Mouse (Mus musculus): ENCODE results near the gene Mical3.

Gene Mical3

GRCm38 (mm10) chr6:120976991-120977390 is 153.8 kb downstream of the Mical3 start:
- in situ Hi-C loops (cut with MboI, MseI) = loop anchor here in 1 of 2 experiments (10.0 kb wide), 1 partner anchor 398 kb away; no protein-coding TSS in a partner anchor

DNA sequence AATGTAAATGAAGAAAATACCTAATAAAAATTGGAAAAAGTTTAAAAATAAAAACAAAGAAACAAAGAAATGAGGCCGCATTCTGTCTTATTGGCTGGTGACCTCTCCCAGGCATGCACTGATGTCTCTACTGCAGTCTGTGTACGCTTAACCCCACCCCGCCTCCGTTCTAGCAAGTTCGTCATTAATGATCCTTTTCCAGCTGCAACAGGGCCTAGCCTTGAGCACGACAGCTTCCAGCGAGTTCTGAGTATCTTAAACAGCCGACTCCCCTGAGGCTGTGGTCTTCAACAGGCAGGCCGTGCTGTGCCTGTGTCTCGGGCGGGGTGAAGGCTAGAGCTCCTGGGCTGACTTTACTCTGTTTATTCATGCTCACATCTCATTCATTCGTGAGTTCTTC is 154.7 kb downstream of the Mical3 start:
- in situ Hi-C loops (cut with MboI, MseI) = loop anchor here in 1 of 2 experiments (10.0 kb wide), 1 partner anchor 399 kb away; no protein-coding TSS in a partner anchor

DNA sequence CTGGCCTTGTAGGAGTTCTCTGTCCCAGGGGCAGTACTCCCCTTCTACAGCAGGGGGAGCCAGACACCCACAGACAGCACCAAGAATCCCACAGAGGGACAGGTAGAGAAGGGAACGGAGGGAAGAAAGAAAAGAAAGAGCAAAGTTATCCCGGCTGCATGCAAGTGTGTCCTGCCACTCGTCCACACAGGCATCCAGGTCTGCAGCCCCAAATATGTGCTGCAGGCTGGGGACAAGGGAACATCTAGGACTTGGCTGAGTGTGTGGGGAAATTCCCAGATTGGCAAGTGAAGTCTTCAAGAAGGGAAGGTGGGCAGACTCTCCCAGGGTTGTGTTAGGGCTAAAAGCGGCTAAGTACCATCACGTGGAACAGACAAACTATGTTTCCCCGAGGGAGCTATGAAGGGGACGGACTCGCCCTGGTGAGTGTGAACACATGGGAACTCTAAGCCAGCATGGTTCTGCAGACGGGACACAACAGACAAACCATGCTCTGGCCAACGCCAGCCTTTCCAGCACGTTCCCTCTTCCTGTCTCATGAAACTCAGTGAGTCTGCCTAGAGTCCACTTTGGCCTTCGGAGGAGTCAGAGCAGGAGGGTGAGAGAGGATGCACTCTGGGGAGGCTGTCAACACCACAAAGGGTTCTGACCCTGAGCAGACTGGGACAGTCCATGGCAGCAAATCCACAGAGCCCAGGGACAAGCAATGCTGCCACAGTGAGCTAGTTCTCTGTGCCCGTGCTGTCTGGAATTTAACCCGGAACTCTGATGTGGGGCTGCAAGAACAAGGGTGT is 158.8 kb downstream of the Mical3 start:
- in situ Hi-C loops (cut with MboI, MseI) = loop anchor here (5.0 to 25.0 kb wide), 5 partner anchors 150 to 815 kb away; no protein-coding TSS in a partner anchor

GRCm38 (mm10) chr6:120970939-120971796 is 159.6 kb downstream of the Mical3 start:
- in situ Hi-C loops (cut with MboI, MseI) = loop anchor here (5.0 to 25.0 kb wide), 5 partner anchors 151 to 816 kb away; no protein-coding TSS in a partner anchor

- in situ Hi-C loops (cut with MboI, MseI) = loop anchor here (25.0 kb wide), 2 partner anchors 571 to 821 kb away; no protein-coding TSS in a partner anchor
These were observed 165.0 kb downstream of the Mical3 start for GRCm38 (mm10) chr6:120965814-120966213.

DNA sequence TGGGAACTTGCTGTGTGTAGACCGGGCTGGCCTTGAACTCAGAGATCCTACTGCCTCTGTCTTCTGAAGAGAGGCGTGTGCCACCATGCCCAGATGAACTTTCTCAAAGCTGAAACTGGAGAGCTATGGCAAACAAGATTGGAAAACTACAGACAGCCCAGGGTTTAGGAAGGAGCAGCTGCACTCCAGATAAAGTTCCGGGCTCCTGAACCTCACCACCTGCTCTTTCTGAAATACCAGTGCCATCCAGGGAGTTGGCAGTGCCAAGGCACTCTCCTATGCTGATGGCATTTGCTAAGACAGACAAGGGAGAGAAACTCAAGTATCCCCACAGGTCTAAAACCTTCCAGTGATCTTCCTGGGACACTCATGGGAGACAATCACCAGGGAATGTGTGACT is 166.6 kb downstream of the Mical3 start:
- in situ Hi-C loops (cut with MboI, MseI) = loop anchor here (25.0 kb wide), 2 partner anchors 573 to 823 kb away; no protein-coding TSS in a partner anchor

DNA sequence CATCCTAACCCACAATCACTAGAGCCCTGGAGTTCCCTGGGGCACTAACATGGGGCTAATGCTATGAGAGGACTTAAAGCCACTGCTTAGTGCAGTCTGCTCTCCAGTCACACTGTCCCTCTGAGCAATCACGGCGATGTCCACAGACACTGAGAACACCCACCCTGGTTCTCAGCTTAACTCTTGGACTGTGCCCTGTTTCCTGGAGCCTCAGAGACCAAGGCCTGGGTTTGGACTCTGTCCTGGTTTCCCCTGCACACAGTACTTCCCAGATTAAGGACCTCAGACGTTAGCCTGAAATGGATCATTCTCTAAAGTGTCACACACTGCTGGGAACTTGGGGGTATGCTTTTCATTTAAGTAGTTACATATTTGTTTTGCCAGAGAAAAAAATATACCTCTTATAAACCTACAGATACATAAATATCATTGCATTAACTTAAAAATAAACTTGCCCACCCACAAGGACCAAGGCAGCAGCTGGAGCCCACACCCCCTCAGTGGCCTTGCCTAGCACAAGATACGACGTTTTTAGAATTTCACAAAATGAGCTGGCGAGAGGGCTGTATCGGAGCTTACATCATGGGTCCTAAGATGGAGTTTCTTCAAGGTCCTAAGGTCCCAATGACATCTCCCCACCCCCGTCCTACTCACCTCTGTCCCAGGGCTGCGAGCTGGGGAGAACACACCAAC is 170.3 kb downstream of the Mical3 start:
- in situ Hi-C loops (cut with MboI, MseI) = loop anchor here (25.0 kb wide), 2 partner anchors 577 to 827 kb away; no protein-coding TSS in a partner anchor

GRCm38 (mm10) chr6:120957331-120957730 is 173.5 kb downstream of the Mical3 start:
- in situ Hi-C loops (cut with MboI, MseI) = loop anchor here (5.0 to 25.0 kb wide), 3 partner anchors 220 to 830 kb away; no protein-coding TSS in a partner anchor

DNA sequence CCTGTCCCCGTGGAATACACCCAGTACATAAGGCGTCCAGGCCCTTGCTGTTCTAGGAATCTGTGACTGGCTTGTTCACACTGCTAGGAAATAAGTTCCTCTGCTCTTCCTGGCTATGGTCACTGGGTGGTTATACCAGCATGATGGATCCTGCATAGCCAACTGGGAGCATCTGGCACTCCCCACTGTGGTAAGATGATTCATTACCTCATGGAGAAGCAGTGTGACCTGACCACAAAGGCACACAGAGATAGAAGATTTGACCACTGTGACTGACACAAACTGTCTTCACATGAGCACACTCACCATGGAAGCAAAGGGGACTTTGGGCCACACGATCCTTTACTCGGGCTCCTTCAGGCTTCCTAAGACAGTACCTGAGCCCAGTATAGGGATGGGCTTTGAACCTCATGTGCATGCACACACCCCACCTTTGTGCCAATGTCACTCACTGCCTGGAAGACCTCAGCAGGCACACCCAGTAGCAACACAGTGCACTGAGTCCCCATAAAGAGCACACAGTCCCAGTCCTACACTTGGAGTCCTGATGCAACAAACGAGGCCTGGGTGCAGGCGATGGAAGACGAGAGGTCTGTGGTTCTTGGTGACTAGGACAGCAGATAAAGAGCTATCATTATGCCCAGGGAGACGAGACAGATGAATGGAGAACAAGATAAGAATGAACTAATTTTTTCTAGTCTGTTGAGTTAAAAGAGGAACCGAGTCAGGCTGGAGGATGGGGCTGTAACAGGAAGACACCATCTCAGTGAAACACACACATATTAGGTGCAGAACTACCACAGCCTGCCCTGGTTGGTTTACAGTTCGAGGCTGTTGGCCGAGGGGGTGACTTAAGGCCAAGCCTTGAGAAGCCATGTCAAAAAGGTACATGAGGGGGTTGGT is 174.3 kb downstream of the Mical3 start:
- in situ Hi-C loops (cut with MboI, MseI) = loop anchor here (5.0 to 25.0 kb wide), 3 partner anchors 221 to 831 kb away; no protein-coding TSS in a partner anchor

- in situ Hi-C loops (cut with MboI, MseI) = loop anchor here (5.0 to 25.0 kb wide), 3 partner anchors 222 to 832 kb away; no protein-coding TSS in a partner anchor
These were observed 175.6 kb downstream of the Mical3 start for GRCm38 (mm10) chr6:120955215-120955614.

- in situ Hi-C loops (cut with MboI, MseI) = loop anchor here (25.0 kb wide), 2 partner anchors 583 to 833 kb away; no protein-coding TSS in a partner anchor
These were observed 176.6 kb downstream of the Mical3 start for GRCm38 (mm10) chr6:120954241-120954640.

DNA sequence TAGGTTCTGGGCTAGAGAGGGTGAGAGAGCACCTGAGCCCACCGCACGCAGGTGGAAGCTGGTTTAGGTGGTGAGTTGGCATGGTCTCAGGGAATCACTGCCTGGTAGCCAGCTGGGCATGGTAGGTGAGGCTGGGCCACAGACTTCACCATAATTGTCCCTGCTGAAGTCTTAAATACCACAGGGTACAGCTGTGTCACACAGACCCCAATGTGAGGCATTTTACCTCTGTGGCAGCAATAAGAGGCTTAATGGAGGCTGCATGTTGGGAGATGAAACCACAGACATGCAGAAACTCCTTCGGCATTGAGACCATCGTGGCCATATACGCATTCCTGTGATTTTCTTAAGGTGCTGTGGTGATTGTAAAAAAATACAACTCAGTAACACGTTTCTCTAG is 178.3 kb downstream of the Mical3 start:
- in situ Hi-C loops (cut with MboI, MseI) = loop anchor here (25.0 kb wide), 2 partner anchors 585 to 835 kb away; no protein-coding TSS in a partner anchor

GRCm38 (mm10) chr6:120951311-120951710 is 179.5 kb downstream of the Mical3 start:
- in situ Hi-C loops (cut with MboI, MseI) = loop anchor here (25.0 kb wide), 2 partner anchors 586 to 836 kb away; no protein-coding TSS in a partner anchor

- in situ Hi-C loops (cut with MboI, MseI) = loop anchor here in 1 of 2 experiments (10.0 kb wide), 1 partner anchor 1981 kb away; no protein-coding TSS in a partner anchor
These were observed 185.3 kb downstream of the Mical3 start for GRCm38 (mm10) chr6:120945510-120945909.

DNA sequence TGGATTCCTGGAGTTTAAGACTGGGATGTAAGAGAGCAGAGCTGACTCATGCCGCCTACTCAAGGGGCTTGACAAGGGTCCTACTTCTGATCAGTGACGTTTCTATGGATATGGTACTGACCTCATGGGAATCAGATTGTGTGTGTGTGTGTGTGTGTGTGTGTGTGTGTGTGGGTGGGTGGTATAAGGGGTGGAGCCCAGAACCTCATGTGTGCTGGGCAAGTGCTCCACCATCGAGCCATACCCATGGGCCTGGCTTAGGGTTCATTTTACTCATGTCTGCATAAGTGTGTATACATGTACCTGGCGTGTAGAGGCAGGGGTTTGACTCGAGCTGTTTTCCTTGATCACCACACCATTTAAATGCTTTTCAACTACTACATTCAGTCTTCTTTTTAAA is 186.8 kb downstream of the Mical3 start:
- in situ Hi-C loops (cut with MboI, MseI) = loop anchor here in 1 of 2 experiments (10.0 kb wide), 1 partner anchor 1979 kb away; no protein-coding TSS in a partner anchor

GRCm38 (mm10) chr6:120943551-120943950 is 187.2 kb downstream of the Mical3 start:
- in situ Hi-C loops (cut with MboI, MseI) = loop anchor here in 1 of 2 experiments (10.0 kb wide), 1 partner anchor 1979 kb away; no protein-coding TSS in a partner anchor

DNA sequence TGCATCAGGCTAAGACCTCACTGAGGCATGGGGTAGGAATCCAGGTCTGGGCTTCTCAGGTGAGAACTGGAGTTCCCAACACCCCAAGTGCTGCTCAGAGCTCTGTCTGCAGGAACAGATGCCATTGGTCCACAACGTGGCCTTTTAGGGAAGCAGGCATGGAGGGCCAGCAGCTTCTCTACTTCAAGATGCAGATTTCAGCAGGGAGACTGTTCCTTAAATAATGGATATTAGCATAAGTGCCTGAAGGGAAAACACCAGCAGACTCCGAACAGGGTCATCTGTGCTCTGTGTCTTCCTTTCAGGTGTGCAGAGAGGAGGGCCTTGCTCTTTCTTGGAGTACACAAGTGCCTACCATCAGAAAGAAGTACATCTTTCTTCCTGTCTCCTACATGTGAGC is 187.7 kb downstream of the Mical3 start:
- in situ Hi-C loops (cut with MboI, MseI) = loop anchor here in 1 of 2 experiments (10.0 kb wide), 1 partner anchor 1978 kb away; no protein-coding TSS in a partner anchor

DNA sequence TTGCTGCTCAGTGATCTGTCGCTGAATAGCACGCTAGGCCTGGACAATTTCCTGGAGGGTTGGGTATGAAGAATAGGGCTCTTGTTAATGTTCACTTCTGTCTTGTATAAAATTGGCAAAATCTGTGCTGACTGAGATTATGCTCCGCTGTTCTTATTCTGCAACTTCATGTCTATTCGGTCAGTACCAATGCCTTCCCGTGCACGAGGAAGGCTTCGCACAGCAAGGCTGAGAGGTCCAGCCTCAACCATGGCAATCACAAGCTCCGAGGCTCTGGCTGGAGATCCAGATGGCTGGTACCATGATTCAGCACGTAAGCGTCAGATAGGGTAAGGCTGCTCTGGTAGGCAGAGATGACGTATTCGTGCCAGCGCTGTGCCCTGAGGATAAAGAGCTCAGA is 189.2 kb downstream of the Mical3 start:
- in situ Hi-C loops (cut with MboI, MseI) = loop anchor here in 1 of 2 experiments (10.0 kb wide), 1 partner anchor 1977 kb away; no protein-coding TSS in a partner anchor

DNA sequence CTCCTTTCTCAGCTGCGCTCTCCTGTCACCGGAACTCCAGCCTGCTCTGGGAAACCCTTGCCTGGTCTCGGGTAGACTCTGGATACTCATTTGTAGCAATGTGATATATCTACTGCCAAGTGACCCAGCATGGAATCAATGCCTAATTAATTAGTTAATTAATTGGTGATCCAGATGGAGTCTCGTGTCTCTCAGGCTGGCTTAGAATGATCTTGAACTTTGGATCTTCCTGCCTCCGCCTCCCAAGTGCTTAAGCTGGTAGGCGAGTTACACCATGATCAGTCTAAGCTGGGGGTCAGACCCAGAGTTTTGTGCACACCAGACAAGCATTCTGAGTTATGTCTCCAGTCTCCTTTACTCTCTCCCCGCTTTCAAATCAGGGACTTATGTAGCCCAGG is 189.7 kb downstream of the Mical3 start:
- in situ Hi-C loops (cut with MboI, MseI) = loop anchor here in 1 of 2 experiments (10.0 kb wide), 1 partner anchor 1976 kb away; no protein-coding TSS in a partner anchor
